Mouse (Mus musculus) heart, embryonic 14.5 days (tissue): ENCODE results near the gene H2-T24. TPM values are rescaled to one million over a fixed set of nuclear protein-coding genes. Genes with fewer than 3 reads are reported as not detected.
"Not testable (repeated sequence)": the region's sequence is repeated elsewhere in the genome, so short reads cannot be mapped to it uniquely, and the experiment has no call there.

Experiments used
- ATAC-seq: fragments of 200-750 bp; cut with Nextera tagmentation; 2 replicates; pipeline ENCODE4 v1.8.0; 2017; ENCODE audit warnings: low read depth, moderate TSS enrichment; ENCODE audit not compliant: insufficient number of reproducible peaks, insufficient read depth, low FRiP score
- H3K27ac ChIP-seq, 2 experiments: fragments of 200-500 bp in 1 of 2; fragments of 300-500 bp in 1 of 2; sonication (generic) in 1 of 2; replicated peaks in 1 of 2; 2 replicates each; pipeline ENCODE4 v1.5.1; 2012 to 2014; ENCODE audit warnings: low read depth in 2 of 2, low read length in 2 of 2, control low read depth in 1 of 2, mild to moderate bottlenecking in 1 of 2, mixed read lengths in 1 of 2; ENCODE audit not compliant: control insufficient read depth in 1 of 2, insufficient read depth in 1 of 2
- H3K27me3 ChIP-seq: fragments of 300-500 bp; sonication (generic); 2 replicates; pipeline ENCODE4 v1.6.1; 2014; ENCODE audit warnings: mild to moderate bottlenecking, low read length, control low read depth; ENCODE audit not compliant: control insufficient read depth, insufficient read depth
- H3K36me3 ChIP-seq: fragments of 300-500 bp; sonication (generic); 2 replicates; pipeline ENCODE4 v1.6.1; 2014; ENCODE audit warnings: mild to moderate bottlenecking, control low read depth, low read length, mixed read lengths; ENCODE audit not compliant: control insufficient read depth, insufficient read depth
- H3K4me1 ChIP-seq, 2 experiments: fragments of 200-500 bp in 1 of 2; fragments of 300-500 bp in 1 of 2; sonication (generic) in 1 of 2; 2 replicates each; pipeline ENCODE4 v1.6.1; 2012 to 2014; ENCODE audit warnings: low read length in 2 of 2, control low read depth in 1 of 2, mixed read lengths in 1 of 2; ENCODE audit not compliant: control insufficient read depth in 2 of 2, insufficient read depth in 2 of 2
- H3K4me2 ChIP-seq: fragments of 300-500 bp; sonication (generic); 2 replicates; pipeline ENCODE4 v1.6.1; 2014; ENCODE audit warnings: mild to moderate bottlenecking, low read length
- H3K4me3 ChIP-seq, 2 experiments: fragments of 200-500 bp in 1 of 2; fragments of 300-500 bp in 1 of 2; sonication (generic) in 1 of 2; 2 replicates each; pipeline ENCODE4 v1.5.1; 2012 to 2014; ENCODE audit warnings: low read length in 2 of 2, mild to moderate bottlenecking in 2 of 2, control low read depth in 1 of 2, low read depth in 1 of 2, moderate library complexity in 1 of 2; ENCODE audit not compliant: control insufficient read depth in 1 of 2, insufficient read depth in 1 of 2
- H3K9ac ChIP-seq: fragments of 300-500 bp; sonication (generic); 2 replicates; pipeline ENCODE4 v1.6.1; 2014; ENCODE audit warnings: mild to moderate bottlenecking, low read length
- H3K9me3 ChIP-seq: fragments of 300-500 bp; sonication (generic); 2 replicates; pipeline ENCODE4 v1.6.1; 2016; ENCODE audit warnings: low read length, control low read depth; ENCODE audit not compliant: control insufficient read depth
- WGBS: fragments of 180-500 bp; shearing (Covaris S2); extraction: QIAGEN DNeasy Blood & Tissue Kit; methylation state at CpG from one replicate; pipeline ENCODE4 v1.1.7; 2014; 5-methylcytosine and 5-hydroxymethylcytosine counted together
- polyA plus RNA-seq: library from polyadenylated mRNA; unstranded; fragments of >200 nt; fragmentation: Nextera tagmentation; extraction: Ambion mirVana; gene quantifications from 2 replicates; pipeline ENCODE4 v1.2.1, GENCODE M21; 2014

Gene H2-T24
- polyA plus RNA-seq, 1 experiment from 2014 or later = 2.6 TPM

- 90% methylated on average over 9 of the region's 9 CpGs for WGBS
Measured at GRCm38 (mm10) chr17:36022098-36022497, 1.7 kb upstream of the H2-T24 start.

GRCm38 (mm10) chr17:36021309-36021708, 949 bp upstream of the H2-T24 start:
- Histone ChIP-seq H3K4me2 (peak overlapping the region; percentile 29), H3K9ac (no peak overlapping the region), H3K4me1 (peaks cover 0 to 6% of the 10 kb centered on the region in 2 experiments; a peak in 2 of 4 replicates), H3K27me3 (no peaks in the 10 kb centered on the region), H3K27ac (peak overlapping the region in 1 of 2 experiments; percentile 33; a peak in 1 of 4 replicates), H3K36me3 (no peaks in the 10 kb centered on the region), H3K4me3 (no peak overlapping the region), H3K9me3 (no peaks in the 10 kb centered on the region; the same call in 1 of the 2 replicates)
- 84% methylated on average over 1 of the region's 1 CpGs for WGBS
- ATAC-seq = no peak

More at GRCm38 (mm10) chr17:36022098-36022497, 1.7 kb upstream of the H2-T24 start:
- Histone ChIP-seq H3K36me3 (no peaks in the 10 kb centered on the region), H3K27me3 (no peaks in the 10 kb centered on the region), H3K27ac (no peak overlapping the region), H3K4me2 (no peak overlapping the region), H3K9ac (no peak overlapping the region), H3K9me3 (no peaks in the 10 kb centered on the region; the same call in 1 of the 2 replicates), H3K4me1 (peaks cover 0 to 6% of the 10 kb centered on the region in 2 experiments; a peak in 2 of 4 replicates), H3K4me3 (no peak overlapping the region)
- ATAC-seq = no peak

GRCm38 (mm10) chr17:36019519-36019918, 841 bp downstream of the H2-T24 start:
- Histone ChIP-seq H3K27ac (no peak overlapping the region), H3K9ac (no peak overlapping the region), H3K4me3 (no peak overlapping the region), H3K4me2 (peak overlapping the region; percentile 29; the same call in 1 of the 2 replicates), H3K9me3 (no peaks in the 10 kb centered on the region; the same call in 1 of the 2 replicates), H3K4me1 (peaks cover 0 to 6% of the 10 kb centered on the region in 2 experiments; a peak in 2 of 4 replicates), H3K36me3 (0 out of 2 replicates have a peak, but pooled peaks cover under 1% of the 10 kb centered on the region), H3K27me3 (no peaks in the 10 kb centered on the region)
- WGBS = 68% methylated on average over 3 of the region's 3 CpGs
- ATAC-seq = no peak

- ATAC-seq = no peak
- H3K9me3 ChIP-seq = no peaks in the 10 kb centered on the region; the same call in 1 of the 2 replicates
- peaks cover 0 to 4% of the 10 kb centered on the region in 2 experiments; a peak in 2 of 4 replicates for H3K4me1 ChIP-seq
- WGBS = 42% methylated on average over 2 of the region's 2 CpGs
- no peak overlapping the region for H3K4me3 ChIP-seq
- no peaks in the 10 kb centered on the region for H3K27me3 ChIP-seq
- no peak overlapping the region for H3K4me2 ChIP-seq
- no peak overlapping the region for H3K9ac ChIP-seq
- H3K27ac ChIP-seq = no peak overlapping the region
- 0 out of 2 replicates have a peak, but pooled peaks cover 5% of the 10 kb centered on the region for H3K36me3 ChIP-seq
Measured at GRCm38 (mm10) chr17:36018979-36019378, 1.4 kb downstream of the H2-T24 start.

- no peaks in the 10 kb centered on the region for H3K27me3 ChIP-seq
- H3K9me3 ChIP-seq = no peaks in the 10 kb centered on the region; the same call in 1 of the 2 replicates
- H3K4me1 ChIP-seq = no peaks in the 10 kb centered on the region; a peak in 1 of 4 replicates
- H3K4me2 ChIP-seq = no peak overlapping the region
- no peak overlapping the region for H3K9ac ChIP-seq
- no peak overlapping the region for H3K4me3 ChIP-seq
- ATAC-seq = no peak
- no peak overlapping the region for H3K27ac ChIP-seq
- 0 out of 2 replicates have a peak, but pooled peaks cover 5% of the 10 kb centered on the region for H3K36me3 ChIP-seq
- 82% methylated on average over 5 of the region's 5 CpGs for WGBS
Measured at GRCm38 (mm10) chr17:36017046-36017445, 3.3 kb downstream of the H2-T24 start.

- Histone ChIP-seq H3K9ac (no peak overlapping the region), H3K27me3 (no peaks in the 10 kb centered on the region), H3K4me1 (no peaks in the 10 kb centered on the region), H3K36me3 (0 out of 2 replicates have a peak, but pooled peaks cover 5% of the 10 kb centered on the region), H3K4me2 (no peak overlapping the region), H3K4me3 (no peak overlapping the region), H3K27ac (no peak overlapping the region), H3K9me3 (no peaks in the 10 kb centered on the region)
- 87% methylated on average over 5 of the region's 5 CpGs for WGBS
- ATAC-seq = no peak
Measured at GRCm38 (mm10) chr17:36014977-36015376, 5.4 kb downstream of the H2-T24 start.

- H3K36me3 ChIP-seq, H3K27me3 ChIP-seq, H3K9ac ChIP-seq, H3K27ac ChIP-seq, ATAC-seq, H3K4me2 ChIP-seq, H3K4me1 ChIP-seq, H3K9me3 ChIP-seq, H3K4me3 ChIP-seq: not testable (repeated sequence)
- 91% methylated on average over 7 of the region's 7 CpGs for WGBS
Measured at GRCm38 (mm10) chr17:36004409-36004808, 16.0 kb downstream of the H2-T24 start.

GRCm38 (mm10) chr17:36003331-36003730, 17.0 kb downstream of the H2-T24 start:
- no peak overlapping the region for H3K4me3 ChIP-seq
- H3K4me1 ChIP-seq = no peaks in the 10 kb centered on the region; a peak in 1 of 4 replicates
- H3K4me2 ChIP-seq = no peak overlapping the region
- no peak for ATAC-seq
- WGBS = 92% methylated on average over 7 of the region's 7 CpGs
- no peak overlapping the region for H3K9ac ChIP-seq
- H3K9me3 ChIP-seq = no peaks in the 10 kb centered on the region
- no peak overlapping the region for H3K27ac ChIP-seq
- no peaks in the 10 kb centered on the region for H3K27me3 ChIP-seq
- no peaks in the 10 kb centered on the region for H3K36me3 ChIP-seq
